Mouse (Mus musculus) monocyte, adult 2 months (primary cell): ENCODE measurements around the gene Tldc2.

Experiments used
- DNase-seq, 2 experiments: peaks; one replicate each; pipeline ENCODE4 v3.0.0; 2022; ENCODE audit warnings: low spot score in 2 of 2, low read depth in 1 of 2

The Tldc2 gene

GRCm38 (mm10) chr2:157078059-157078792 lies 8.6 kb upstream of the Tldc2 start:
- DNase-seq, result no peak

GRCm38 (mm10) chr2:157078793-157079700 lies 7.8 kb upstream of the Tldc2 start, which contains the start of gene Soga1:
Gene Soga1, minus strand, starts transcription at chr2:157079254.
- peak in 1 of 2 experiments; percentile 44 for DNase-seq

- no peak for DNase-seq
Observed at GRCm38 (mm10) chr2:157079701-157080180, 7.1 kb upstream of the Tldc2 start.

DNA sequence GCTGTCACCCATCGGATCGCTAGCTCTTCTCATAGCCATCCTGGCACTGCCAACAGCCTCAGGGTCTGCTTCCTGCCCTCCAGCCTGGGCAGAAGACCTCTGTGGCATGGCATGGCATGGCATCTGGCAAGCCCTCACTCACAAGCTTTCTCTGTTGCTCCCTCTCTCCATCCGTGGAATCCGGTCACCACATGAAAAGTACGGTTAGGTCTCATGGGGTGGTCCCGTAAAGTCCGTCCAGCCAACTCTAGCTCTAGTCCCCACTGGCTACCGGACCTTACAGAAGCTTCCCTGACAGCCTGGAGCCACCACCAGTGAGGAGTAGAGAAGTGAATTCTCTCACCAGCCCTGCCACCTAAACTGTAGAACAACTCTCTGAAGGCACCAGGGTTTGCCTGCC lies 5.5 kb upstream of the Tldc2 start:
- DNase-seq, result no peak

DNA sequence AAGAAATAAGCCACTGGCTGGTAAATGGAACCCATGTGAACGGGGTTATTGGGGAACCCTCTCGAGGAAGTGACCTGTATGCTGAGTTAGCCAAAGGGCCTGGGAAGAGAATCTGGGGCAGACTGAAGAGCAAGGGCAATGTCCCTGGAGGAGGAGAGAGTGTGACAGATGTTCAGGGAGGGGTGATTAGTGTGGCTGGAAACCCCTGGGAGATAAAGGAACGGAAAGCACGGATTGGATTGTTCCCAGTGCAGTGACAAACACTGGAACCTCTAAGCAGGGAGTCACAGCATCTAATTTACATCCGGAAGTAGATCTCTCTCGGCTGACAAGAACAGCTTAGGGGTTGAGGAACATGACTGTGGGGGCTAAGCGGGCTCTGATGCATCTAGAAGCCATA lies 4.9 kb upstream of the Tldc2 start:
- DNase-seq, result no peak

GRCm38 (mm10) chr2:157084831-157085585 lies 1.8 kb upstream of the Tldc2 start:
- DNase-seq, result no peak

- DNase-seq, result no peak
Observed at GRCm38 (mm10) chr2:157087536-157088317, 872 bp downstream of the Tldc2 start.

- DNase-seq, result no peak
Observed at GRCm38 (mm10) chr2:157092024-157092423, 5.2 kb downstream of the Tldc2 start.

GRCm38 (mm10) chr2:157095005-157095755 lies 8.3 kb downstream of the Tldc2 start:
- DNase-seq, result no peak

- no peak for DNase-seq
Observed at GRCm38 (mm10) chr2:157099532-157100318, 12.9 kb downstream of the Tldc2 start.

- DNase-seq, result no peak
Observed at GRCm38 (mm10) chr2:157100319-157100605, 13.4 kb downstream of the Tldc2 start.

GRCm38 (mm10) chr2:157101650-157102049 lies 14.8 kb downstream of the Tldc2 start:
- DNase-seq, result no peak

- no peak for DNase-seq
Observed at GRCm38 (mm10) chr2:157102256-157102655, 15.4 kb downstream of the Tldc2 start.

- no peak for DNase-seq
Observed at GRCm38 (mm10) chr2:157104454-157104853, 17.6 kb downstream of the Tldc2 start.

DNA sequence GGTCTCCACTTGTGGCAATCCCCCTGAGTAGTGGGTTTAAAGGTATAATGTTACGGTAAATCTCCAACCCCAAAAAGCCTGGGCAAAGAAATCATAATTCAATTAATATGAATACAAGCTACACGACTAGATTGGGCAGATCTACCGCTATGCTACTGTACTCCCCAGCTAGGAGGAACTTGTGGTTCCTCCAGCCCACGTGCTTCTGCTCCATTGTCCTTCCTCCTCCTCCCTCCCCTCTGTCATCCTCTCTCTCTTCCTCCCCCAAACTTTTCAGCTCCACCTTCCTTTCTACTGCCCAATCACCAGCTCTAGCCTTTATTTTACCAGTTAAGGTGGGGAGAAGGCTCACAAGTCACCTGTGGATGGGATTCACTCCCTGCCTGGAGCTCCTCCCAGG lies 21.4 kb downstream of the Tldc2 start:
- no peak for DNase-seq

- no peak for DNase-seq
Observed at GRCm38 (mm10) chr2:157116964-157117363, 30.1 kb downstream of the Tldc2 start.

DNA sequence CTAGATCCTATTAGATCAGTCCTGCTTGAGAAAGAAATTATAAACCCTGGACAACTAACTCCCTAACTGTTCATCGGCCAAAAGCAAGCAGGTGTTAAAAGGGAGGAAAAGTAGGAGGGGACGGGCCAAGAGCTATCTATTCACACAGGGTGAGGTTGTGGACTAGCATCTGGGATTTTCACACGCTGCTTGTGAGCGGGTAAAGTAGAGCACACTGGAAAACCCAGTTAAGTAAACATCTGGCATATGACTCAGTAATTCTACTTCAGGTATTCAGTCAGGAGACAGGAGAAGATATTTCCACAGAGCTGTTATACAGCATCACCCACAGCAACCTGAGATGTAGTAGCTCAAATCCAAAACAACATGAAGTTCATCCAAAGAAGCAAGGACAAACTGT lies 31.7 kb downstream of the Tldc2 start:
- DNase-seq, result no peak

DNA sequence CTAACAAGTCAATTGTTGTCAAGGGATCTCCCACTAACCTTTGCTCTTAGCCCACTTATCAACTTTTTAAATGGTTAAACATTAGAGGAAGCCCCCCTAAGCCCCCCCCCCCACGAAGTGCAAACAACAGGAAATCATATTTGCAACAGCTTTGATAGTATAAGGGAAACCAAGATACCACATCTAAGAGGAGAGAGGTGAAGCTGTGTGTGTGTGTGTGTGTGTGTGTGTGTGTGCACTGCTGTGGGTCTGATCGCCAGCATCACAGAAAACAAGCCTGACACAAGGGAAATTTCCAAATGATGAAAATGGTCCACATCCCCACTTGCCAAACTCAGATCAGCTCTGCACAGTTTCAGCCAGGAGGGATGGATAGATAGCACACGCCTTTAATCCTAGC lies 32.2 kb downstream of the Tldc2 start:
- no peak for DNase-seq

GRCm38 (mm10) chr2:157121766-157122165 lies 34.9 kb downstream of the Tldc2 start:
- DNase-seq, result no peak
